Mouse (Mus musculus): ENCODE measurements at regions not wholly inside any gene's neighbourhood (a gene's known extent, or its start where the extent isn't known, plus 50 kb on each side); places are given as distances from the start of the nearest gene placed in this dataset.

- no peak for TF ChIP-seq POLR2A (IDR thresholded peaks at IDR 0.05; ENCODE audit: insufficient read depth, low read length)
- TF ChIP-seq CTCF (IDR thresholded peaks at IDR 0.05; ENCODE audit: low read depth, low read length), result no peak
These were observed 125.0 kb downstream of the Fam174b start for GRCm38 (mm10) chr7:73865086-73865485.
